Mouse (Mus musculus): Measurements from ENCODE around the gene Alkal2. TPM values are rescaled to one million over a fixed set of nuclear protein-coding genes. Genes with fewer than 3 reads are reported as not detected.
A peak's percentile ranks its signal among the peaks of the same experiment; 100 is the strongest.

Alkal2 gene
- polyA plus RNA-seq (2015; fragmentation: Nextera tagmentation; extraction: Ambion mirVana) = 0.12 and 0.55 TPM in 2 replicates

- H3K36me3 ChIP-seq = no peaks in the 10 kb centered on the region
- WGBS = under 1% methylated on average over 58 of the region's 58 CpGs
- H3K27me3 ChIP-seq = peaks cover 85% of the 10 kb centered on the region
- no peak within 1 kb of the TSS for H3K27ac ChIP-seq
- peak within 1 kb of the TSS; percentile 51 for H3K4me3 ChIP-seq (replicated peaks)
- peak; percentile 75 for ATAC-seq (replicated peaks; ENCODE audit: low FRiP score)
- peak within 1 kb of the TSS; percentile 94 for H3K4me2 ChIP-seq
- H3K4me1 ChIP-seq = peaks cover 16% of the 10 kb centered on the region
- H3K9ac ChIP-seq = peak within 1 kb of the TSS; percentile 38
- no peaks in the 10 kb centered on the region for H3K9me3 ChIP-seq (replicated peaks)
These were observed at the start of gene Alkal2 for GRCm38 (mm10) chr12:30883986-30884621. TSS of gene Alkal2 (plus strand) at chr12:30884322.

GRCm38 (mm10) chr12:30848521-30848920, 35.6 kb upstream of the Alkal2 start:
- whole genome bisulfite sequencing = 59% methylated on average over 1 of the region's 1 CpGs

GRCm38 (mm10) chr12:30850902-30851301, 33.2 kb upstream of the Alkal2 start:
- WGBS = 66% methylated on average over 2 of the region's 2 CpGs
- Histone ChIP-seq H3K9ac (no peak overlapping the region), H3K4me3 (replicated peaks) (no peak overlapping the region), H3K36me3 (no peaks in the 10 kb centered on the region), H3K27me3 (no peaks in the 10 kb centered on the region), H3K9me3 (replicated peaks) (no peaks in the 10 kb centered on the region), H3K27ac (no peak overlapping the region), H3K4me2 (no peak overlapping the region), H3K4me1 (no peaks in the 10 kb centered on the region)
- no peak for ATAC-seq (replicated peaks; ENCODE audit: low FRiP score)

More at GRCm38 (mm10) chr12:30848521-30848920, 35.6 kb upstream of the Alkal2 start:
- H3K4me3 ChIP-seq (replicated peaks) = no peak overlapping the region
- no peaks in the 10 kb centered on the region for H3K36me3 ChIP-seq
- ATAC-seq (replicated peaks; ENCODE audit: low FRiP score) = peak; percentile 88
- H3K9me3 ChIP-seq (replicated peaks) = no peaks in the 10 kb centered on the region
- H3K27ac ChIP-seq = no peak overlapping the region
- H3K27me3 ChIP-seq = no peaks in the 10 kb centered on the region
- no peak overlapping the region for H3K9ac ChIP-seq
- no peak overlapping the region for H3K4me2 ChIP-seq
- no peaks in the 10 kb centered on the region for H3K4me1 ChIP-seq

GRCm38 (mm10) chr12:30851871-30852270, 32.3 kb upstream of the Alkal2 start:
- H3K27me3 ChIP-seq = no peaks in the 10 kb centered on the region
- H3K9me3 ChIP-seq (replicated peaks) = no peaks in the 10 kb centered on the region
- H3K4me2 ChIP-seq = no peak overlapping the region
- 91% methylated on average over 6 of the region's 6 CpGs for WGBS
- no peak overlapping the region for H3K9ac ChIP-seq
- H3K4me3 ChIP-seq (replicated peaks) = no peak overlapping the region
- no peak for ATAC-seq (replicated peaks; ENCODE audit: low FRiP score)
- H3K4me1 ChIP-seq = no peaks in the 10 kb centered on the region
- H3K36me3 ChIP-seq = no peaks in the 10 kb centered on the region
- no peak overlapping the region for H3K27ac ChIP-seq

- Histone ChIP-seq H3K36me3 (no peaks in the 10 kb centered on the region), H3K27ac (no peak overlapping the region), H3K4me1 (no peaks in the 10 kb centered on the region), H3K9me3 (replicated peaks) (no peaks in the 10 kb centered on the region), H3K9ac (no peak overlapping the region), H3K27me3 (no peaks in the 10 kb centered on the region), H3K4me3 (replicated peaks) (no peak overlapping the region), H3K4me2 (no peak overlapping the region)
- no peak for ATAC-seq (replicated peaks; ENCODE audit: low FRiP score)
- 79% methylated on average over 6 of the region's 6 CpGs for WGBS
These were observed 28.5 kb upstream of the Alkal2 start for GRCm38 (mm10) chr12:30855442-30856159.

GRCm38 (mm10) chr12:30856172-30856571, 27.9 kb upstream of the Alkal2 start:
- Histone ChIP-seq H3K4me1 (no peaks in the 10 kb centered on the region), H3K4me2 (no peak overlapping the region), H3K27me3 (no peaks in the 10 kb centered on the region), H3K9me3 (replicated peaks) (no peaks in the 10 kb centered on the region), H3K27ac (no peak overlapping the region), H3K4me3 (replicated peaks) (no peak overlapping the region), H3K36me3 (no peaks in the 10 kb centered on the region), H3K9ac (no peak overlapping the region)
- ATAC-seq (replicated peaks; ENCODE audit: low FRiP score) = no peak
- 84% methylated on average over 5 of the region's 5 CpGs for WGBS

GRCm38 (mm10) chr12:30864347-30864746, 19.8 kb upstream of the Alkal2 start:
- H3K9me3 ChIP-seq (replicated peaks) = no peaks in the 10 kb centered on the region
- H3K4me3 ChIP-seq (replicated peaks) = no peak overlapping the region
- H3K9ac ChIP-seq = no peak overlapping the region
- WGBS = 72% methylated on average over 2 of the region's 2 CpGs
- ATAC-seq (replicated peaks; ENCODE audit: low FRiP score) = no peak
- no peak overlapping the region for H3K27ac ChIP-seq
- no peak overlapping the region for H3K4me2 ChIP-seq
- H3K36me3 ChIP-seq = no peaks in the 10 kb centered on the region
- no peaks in the 10 kb centered on the region for H3K27me3 ChIP-seq
- no peaks in the 10 kb centered on the region for H3K4me1 ChIP-seq

GRCm38 (mm10) chr12:30865781-30866180, 18.3 kb upstream of the Alkal2 start:
- 75% methylated on average over 4 of the region's 4 CpGs for WGBS
- no peak for ATAC-seq (replicated peaks; ENCODE audit: low FRiP score)
- Histone ChIP-seq H3K27me3 (no peaks in the 10 kb centered on the region), H3K9ac (no peak overlapping the region), H3K4me2 (no peak overlapping the region), H3K36me3 (no peaks in the 10 kb centered on the region), H3K4me3 (replicated peaks) (no peak overlapping the region), H3K27ac (no peak overlapping the region), H3K4me1 (no peaks in the 10 kb centered on the region), H3K9me3 (replicated peaks) (no peaks in the 10 kb centered on the region)

- no peak overlapping the region for H3K9ac ChIP-seq
- H3K27me3 ChIP-seq = peaks cover 45% of the 10 kb centered on the region
- H3K27ac ChIP-seq = no peak overlapping the region
- 72% methylated on average over 6 of the region's 6 CpGs for WGBS
- H3K9me3 ChIP-seq (replicated peaks) = no peaks in the 10 kb centered on the region
- no peaks in the 10 kb centered on the region for H3K36me3 ChIP-seq
- no peak for ATAC-seq (replicated peaks; ENCODE audit: low FRiP score)
- no peak overlapping the region for H3K4me3 ChIP-seq (replicated peaks)
- H3K4me1 ChIP-seq = peaks cover 10% of the 10 kb centered on the region
- H3K4me2 ChIP-seq = no peak overlapping the region
These were observed 4.7 kb upstream of the Alkal2 start for GRCm38 (mm10) chr12:30879447-30879846.

GRCm38 (mm10) chr12:30883592-30883985, 533 bp upstream of the Alkal2 start:
- ATAC-seq (replicated peaks; ENCODE audit: low FRiP score) = no peak
- no peaks in the 10 kb centered on the region for H3K36me3 ChIP-seq
- WGBS = 21% methylated on average over 4 of the region's 4 CpGs
- H3K4me3 ChIP-seq (replicated peaks) = peak overlapping the region; percentile 51
- no peak overlapping the region for H3K27ac ChIP-seq
- peaks cover 16% of the 10 kb centered on the region for H3K4me1 ChIP-seq
- peaks cover 82% of the 10 kb centered on the region for H3K27me3 ChIP-seq
- H3K9ac ChIP-seq = peak overlapping the region; percentile 38; the same call in 1 of the 2 replicates
- peak overlapping the region; percentile 94 for H3K4me2 ChIP-seq
- no peaks in the 10 kb centered on the region for H3K9me3 ChIP-seq (replicated peaks)

- H3K9me3 ChIP-seq (replicated peaks) = no peaks in the 10 kb centered on the region
- peaks cover 80% of the 10 kb centered on the region for H3K27me3 ChIP-seq
- H3K4me3 ChIP-seq (replicated peaks) = peak overlapping the region; percentile 51
- WGBS = 6% methylated on average over 39 of the region's 39 CpGs
- no peaks in the 10 kb centered on the region for H3K36me3 ChIP-seq
- peak overlapping the region; percentile 38 for H3K9ac ChIP-seq
- H3K27ac ChIP-seq = no peak overlapping the region
- peak; percentile 66 for ATAC-seq (replicated peaks; ENCODE audit: low FRiP score)
- H3K4me2 ChIP-seq = peak overlapping the region; percentile 94
- H3K4me1 ChIP-seq = peaks cover 16% of the 10 kb centered on the region
These were observed 604 bp downstream of the Alkal2 start for GRCm38 (mm10) chr12:30884622-30885230.

- Histone ChIP-seq H3K4me2 (no peak overlapping the region), H3K9ac (no peak overlapping the region), H3K4me1 (peaks cover 16% of the 10 kb centered on the region), H3K9me3 (replicated peaks) (no peaks in the 10 kb centered on the region), H3K27me3 (peaks cover 69% of the 10 kb centered on the region), H3K4me3 (replicated peaks) (no peak overlapping the region), H3K36me3 (no peaks in the 10 kb centered on the region), H3K27ac (no peak overlapping the region)
- WGBS = 73% methylated on average over 6 of the region's 6 CpGs
- ATAC-seq (replicated peaks; ENCODE audit: low FRiP score) = no peak
These were observed 1.8 kb downstream of the Alkal2 start for GRCm38 (mm10) chr12:30885891-30886290.

Measured in kidney, embryonic 15.5 days (tissue).